Comparison of ENCODE assay signal across 12 mouse cellular contexts in genomic region chr4:103571721-103572352, GRCm38 (mm10). TPM values are rescaled to one million over a fixed set of nuclear protein-coding genes. Genes with fewer than 3 reads are reported as not detected.
DNase-seq lines count a peak whose midpoint lies in the region; ATAC-seq and TF ChIP-seq lines count a peak whose summit lies in the region.
"Had no signal": no experiment of that assay in that cellular context is flagged by ENCODE, and none has a peak within 500 bp of the region (broad histone marks: within the 10 kb centered on the region; RNA-seq: fewer than 3 reads in every experiment).

No protein-coding gene starts in this region.

- no peaks in the 10 kb centered on the region for H3K79me2 ChIP-seq in MEL (ENCODE audit: control insufficient read depth, insufficient read depth, low read length, poor library complexity)

- no peak for ATAC-seq in intestine, embryonic 14.5 days (replicated peaks; ENCODE audit: low FRiP score, low TSS enrichment, low read depth)
- ATAC-seq in intestine, embryonic 15.5 days = no peak
- no peak for ATAC-seq in limb, embryonic 14.5 days (ENCODE audit: low FRiP score, low read depth)
- no peak for ATAC-seq in frontal cortex, adult (ENCODE audit: low TSS enrichment)

- H3K27ac ChIP-seq in intestine, embryonic 14.5 days (ENCODE audit: low read depth) = no peak overlapping the region
- H3K27ac ChIP-seq in intestine, embryonic 15.5 days = no peak overlapping the region
- no peak overlapping the region for H3K27ac ChIP-seq in MEL (ENCODE audit: control insufficient read depth, low read depth, low read length)
- no peak overlapping the region for H3K27ac ChIP-seq in limb, embryonic 14.5 days (replicated peaks; ENCODE audit: low read depth, low read length)
- H3K27ac ChIP-seq: midbrain, embryonic 12.5 days had no signal

- TF ChIP-seq EP300 in MEL (IDR thresholded peaks at IDR 0.05; ENCODE audit: low read depth in 1 of 2, low read length in 2 of 2) = no peak

- no peaks in the 10 kb centered on the region for H3K4me1 ChIP-seq in intestine, embryonic 14.5 days (replicated peaks; ENCODE audit: control insufficient read depth, insufficient read depth, low read length)
- no peaks in the 10 kb centered on the region for H3K4me1 ChIP-seq in intestine, embryonic 15.5 days (replicated peaks)
- H3K4me1 ChIP-seq in MEL (ENCODE audit: control insufficient read depth in 1 of 2, insufficient read depth in 2 of 2, low read length in 2 of 2) = no peaks in the 10 kb centered on the region
- H3K4me1 ChIP-seq in limb, embryonic 14.5 days (ENCODE audit: control insufficient read depth, insufficient read depth, low read length) = no peaks in the 10 kb centered on the region
- H3K4me1 ChIP-seq: heart, embryonic 12.5 days; midbrain, embryonic 12.5 days had no signal

- H3K9ac ChIP-seq in intestine, embryonic 14.5 days (ENCODE audit: low read length) = no peak overlapping the region
- H3K9ac ChIP-seq in intestine, embryonic 15.5 days = no peak overlapping the region
- H3K9ac ChIP-seq in MEL (ENCODE audit: control insufficient read depth, low read depth, low read length, poor library complexity, severe bottlenecking) = no peak overlapping the region
- H3K9ac ChIP-seq in limb, embryonic 14.5 days (ENCODE audit: low read depth, low read length, severe bottlenecking) = no peak overlapping the region
- H3K9ac ChIP-seq: heart, embryonic 12.5 days; midbrain, embryonic 12.5 days had no signal

- TF ChIP-seq RAD21 in MEL (IDR thresholded peaks at IDR 0.05; ENCODE audit: low read depth, low read length) = no peak

- no peaks in the 10 kb centered on the region for H3K36me3 ChIP-seq in intestine, embryonic 14.5 days (ENCODE audit: control insufficient read depth, insufficient read depth, low read length)
- no peaks in the 10 kb centered on the region for H3K36me3 ChIP-seq in intestine, embryonic 15.5 days
- H3K36me3 ChIP-seq in MEL (ENCODE audit: control insufficient read depth in 1 of 2, insufficient read depth in 2 of 2, low read length in 2 of 2) = no peaks in the 10 kb centered on the region
- no peaks in the 10 kb centered on the region for H3K36me3 ChIP-seq in limb, embryonic 14.5 days (ENCODE audit: control insufficient read depth, insufficient read depth, low read length)
- H3K36me3 ChIP-seq: G1E; heart, embryonic 12.5 days; midbrain, embryonic 12.5 days had no signal

- H3K4me3 ChIP-seq in intestine, embryonic 14.5 days (ENCODE audit: low read depth, low read length) = no peak overlapping the region
- no peak overlapping the region for H3K4me3 ChIP-seq in intestine, embryonic 15.5 days (replicated peaks)
- H3K4me3 ChIP-seq in MEL (ENCODE audit: control insufficient read depth in 1 of 2, insufficient read depth in 1 of 2, low read depth in 2 of 2, low read length in 2 of 2) = no peak overlapping the region
- H3K4me3 ChIP-seq in limb, embryonic 14.5 days (replicated peaks; ENCODE audit: low read length) = no peak overlapping the region
- H3K4me3 ChIP-seq: heart, embryonic 12.5 days; midbrain, embryonic 12.5 days had no signal

- no peaks in the 10 kb centered on the region for H3K27me3 ChIP-seq in intestine, embryonic 14.5 days (replicated peaks; ENCODE audit: control insufficient read depth, insufficient read depth, low read length)
- H3K27me3 ChIP-seq in intestine, embryonic 15.5 days (replicated peaks) = no peaks in the 10 kb centered on the region
- H3K27me3 ChIP-seq in MEL (ENCODE audit: control insufficient read depth in 1 of 2, insufficient read depth in 2 of 2, low read length in 2 of 2) = no peaks in the 10 kb centered on the region
- H3K27me3 ChIP-seq in limb, embryonic 14.5 days (ENCODE audit: control insufficient read depth, insufficient read depth, low read length) = no peaks in the 10 kb centered on the region
- H3K27me3 ChIP-seq: heart, embryonic 12.5 days; midbrain, embryonic 12.5 days had no signal

- no peak overlapping the region for H3K4me2 ChIP-seq in intestine, embryonic 14.5 days (ENCODE audit: low read length)
- no peak overlapping the region for H3K4me2 ChIP-seq in intestine, embryonic 15.5 days (replicated peaks)
- H3K4me2 ChIP-seq in limb, embryonic 14.5 days (replicated peaks; ENCODE audit: low read depth, low read length, severe bottlenecking) = no peak overlapping the region
- H3K4me2 ChIP-seq: heart, embryonic 12.5 days; midbrain, embryonic 12.5 days had no signal

- peak; percentile 77 for DNase-seq in intestine, embryonic 14.5 days (ENCODE audit: low spot score)
- peak; percentile 16 for DNase-seq in MEL (ENCODE audit: low read depth, low spot score)
- peak; percentile 60 for DNase-seq in adrenal gland, postnatal 14 days
- DNase-seq in limb, embryonic 14.5 days (ENCODE audit: low spot score) = peak; percentile 64
- no peak for DNase-seq in thymus, postnatal 4 days
- no peak for DNase-seq in frontal cortex, postnatal 10 days (ENCODE audit: low spot score in 2 of 2)
- DNase-seq: right cerebral cortex, postnatal 4 days had no signal

- 63% methylated on average over 4 of the region's 4 CpGs for WGBS in intestine, embryonic 14.5 days
- 62% methylated on average over 4 of the region's 4 CpGs for WGBS in intestine, embryonic 15.5 days
- WGBS in limb, embryonic 14.5 days = 62% methylated on average over 4 of the region's 4 CpGs

- no peak for TF ChIP-seq CTCF in MEL (IDR thresholded peaks at IDR 0.05 in 2 of 3, conservative IDR thresholded peaks at IDR 0.05 in 1 of 3; ENCODE audit: control insufficient read depth in 1 of 3, insufficient read depth in 1 of 3, low read depth in 2 of 3, low read length in 3 of 3, poor library complexity in 1 of 3, severe bottlenecking in 1 of 3)

- H3K9me3 ChIP-seq in intestine, embryonic 14.5 days (ENCODE audit: control insufficient read depth, low read length) = no peaks in the 10 kb centered on the region
- no peaks in the 10 kb centered on the region for H3K9me3 ChIP-seq in intestine, embryonic 15.5 days
- H3K9me3 ChIP-seq in MEL (replicated peaks; ENCODE audit: insufficient read depth, low read length) = no peaks in the 10 kb centered on the region
- no peaks in the 10 kb centered on the region for H3K9me3 ChIP-seq in limb, embryonic 14.5 days (ENCODE audit: control insufficient read depth, low read length)
- H3K9me3 ChIP-seq: heart, embryonic 12.5 days; midbrain, embryonic 12.5 days had no signal

- no peak for TF ChIP-seq POLR2A in MEL (IDR thresholded peaks at IDR 0.05; ENCODE audit: control insufficient read depth in 1 of 2, insufficient read depth in 1 of 2, low read depth in 1 of 2, low read length in 2 of 2, poor library complexity in 1 of 2)
- no peak for TF ChIP-seq POLR2A in limb, embryonic 14.5 days (IDR thresholded peaks at IDR 0.05; ENCODE audit: borderline replicate concordance, extremely low read depth, insufficient read depth, insufficient read length)

TF ChIP-seq in MEL, 35 proteins besides CTCF, POLR2A, EP300 and RAD21:
- TF ChIP-seq ELF1 (IDR thresholded peaks at IDR 0.05; ENCODE audit: low read depth, low read length) (no peak), TAL1 (IDR thresholded peaks at IDR 0.05; ENCODE audit: low read length) (no peak), ZC3H11A (IDR thresholded peaks at IDR 0.05; ENCODE audit: low read depth, low read length) (no peak), NRF1 (IDR thresholded peaks at IDR 0.05; ENCODE audit: insufficient read depth, low read depth, low read length, poor library complexity, severe bottlenecking) (no peak), ZNF384 (IDR thresholded peaks at IDR 0.05; ENCODE audit: low read depth, low read length) (no peak), GABPA (IDR thresholded peaks at IDR 0.05; ENCODE audit: low read depth, low read length) (no peak), MAFK (IDR thresholded peaks at IDR 0.05; ENCODE audit: borderline replicate concordance, low read depth, low read length) (no peak), MAZ (IDR thresholded peaks at IDR 0.05; ENCODE audit: low read depth, low read length) (no peak), RCOR1 (IDR thresholded peaks at IDR 0.05; ENCODE audit: low read depth, low read length) (no peak), KAT2A (conservative IDR thresholded peaks at IDR 0.05; ENCODE audit: low read depth, low read length) (no peak), TCF12 (IDR thresholded peaks at IDR 0.05; ENCODE audit: low read depth, low read length) (no peak), ZKSCAN1 (IDR thresholded peaks at IDR 0.05; ENCODE audit: low read depth, low read length) (no peak)

RNA-seq across cellular contexts. Expression of gene Dab1, which starts 47.3 kb away (rescaled TPM):
- 23.5 and 24.1 TPM in 2 replicates for polyA plus RNA-seq in intestine, embryonic 14.5 days (2014; fragmentation: Nextera tagmentation; extraction: Ambion mirVana)
- polyA plus RNA-seq in intestine, embryonic 15.5 days (2015; fragmentation: Nextera tagmentation; extraction: Ambion mirVana) = 41.6 and 43.3 TPM in 2 replicates
- total RNA-seq in MEL (2012; rRNA removed) = not detected in 2 replicates
- polyA plus RNA-seq in MEL (2012; ENCODE audit: insufficient read depth in 1 of 2, insufficient read length in 2 of 2, low read depth in 1 of 2, low replicate concordance in 2 of 2, missing spikeins in 1 of 2) = not detected
- 0.37 and 1.7 TPM in 2 replicates for total RNA-seq in adrenal gland, postnatal 14 days (2021)
- polyA plus RNA-seq in limb, embryonic 14.5 days (2012; rRNA removed) = 5.5 and 5.8 TPM in 2 replicates
- polyA plus RNA-seq in limb, embryonic 14.5 days (2014; fragmentation: Nextera tagmentation; extraction: Ambion mirVana) = 12.1 and 13.7 TPM in 2 replicates
- polyA plus RNA-seq: G1E had no signal

Comparison
In these comparisons a context has a peak if more than half of its experiments do, and no peak if none do; other contexts are left out.
1. DNase-seq: peak in intestine, embryonic 14.5 days (single experiment), MEL (single experiment), adrenal gland, postnatal 14 days (single experiment) and limb, embryonic 14.5 days (single experiment); none in thymus, postnatal 4 days (single experiment) and frontal cortex, postnatal 10 days (0 of 2).
2. RNA of gene Dab1, which starts 47.3 kb away (polyA plus RNA-seq): 41.6 to 43.3 TPM in intestine, embryonic 15.5 days, 23.5 to 24.1 TPM in intestine, embryonic 14.5 days and 5.5 to 13.7 TPM in limb, embryonic 14.5 days; not detected in MEL; every median in the first group is over 4 times any median in the second.